Mouse (Mus musculus) G1E (cell line): ENCODE results near the gene Qser1.

ENCODE experiments used
- CTCF ChIP-seq: IDR thresholded peaks from 2 replicates; pipeline ENCODE4 v1.5.1; 2012; ENCODE audit warnings: low read depth, low read length, inconsistent platforms, mixed read lengths
- GATA1 ChIP-seq: IDR thresholded peaks from 2 replicates; pipeline ENCODE4 v1.6.1; 2012; ENCODE audit warnings: borderline replicate concordance, low read length, inconsistent platforms, mixed read lengths
- TAL1 ChIP-seq: conservative IDR thresholded peaks from 2 replicates; pipeline ENCODE4 v1.6.1; 2012; ENCODE audit warnings: low read depth, low read length, inconsistent platforms, mixed read lengths

DNA sequence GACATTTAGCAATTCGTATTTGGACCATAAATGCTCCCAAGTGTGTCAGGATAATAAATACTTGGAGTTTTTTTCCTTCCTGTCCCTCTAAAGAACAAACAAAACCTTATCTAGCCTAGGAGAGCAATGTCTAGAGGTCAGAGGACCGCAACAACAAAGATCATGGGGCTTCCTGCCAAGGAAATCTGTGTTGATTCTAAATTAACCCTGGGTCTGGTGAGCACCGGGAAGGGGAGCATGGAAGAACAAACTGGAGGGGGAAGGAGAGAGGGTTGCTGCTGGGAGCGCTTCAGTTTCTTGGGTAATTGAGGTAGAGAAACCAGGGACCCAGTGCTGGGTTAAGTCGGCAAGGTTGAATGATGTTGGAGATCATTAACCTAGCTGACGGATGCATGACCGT, 73.4 kb downstream of the Qser1 start:
- no peak for TF ChIP-seq CTCF
- TF ChIP-seq GATA1, result no peak
- TF ChIP-seq TAL1, result no peak
